Mouse (Mus musculus) intestine, embryonic 14.5 days (tissue): Measurements from ENCODE around the gene Kif26b. TPM values are rescaled to one million over a fixed set of nuclear protein-coding genes. Genes with fewer than 3 reads are reported as not detected.

ENCODE experiments used
- ATAC-seq: fragments of 200-750 bp; cut with Nextera tagmentation; replicated peaks from 2 replicates; pipeline ENCODE4 v1.8.0; 2017; ENCODE audit warnings: low read depth, moderate number of reproducible peaks, moderate TSS enrichment, moderate library complexity; ENCODE audit not compliant: low FRiP score, low TSS enrichment
- DNase-seq: peaks from one replicate; pipeline ENCODE4 v3.0.0-alpha.2; 2018; ENCODE audit warnings: low spot score
- H3K27ac ChIP-seq: fragments of 300-500 bp; sonication (generic); 2 replicates; pipeline ENCODE4 v1.5.1; 2014; ENCODE audit warnings: low read depth, mild to moderate bottlenecking, control low read depth
- H3K27me3 ChIP-seq: fragments of 300-500 bp; sonication (generic); replicated peaks from 2 replicates; pipeline ENCODE4 v1.6.1; 2014; ENCODE audit warnings: low read length, control low read depth; ENCODE audit not compliant: control insufficient read depth, insufficient read depth
- H3K36me3 ChIP-seq: fragments of 300-500 bp; sonication (generic); 2 replicates; pipeline ENCODE4 v1.6.1; 2014; ENCODE audit warnings: low read length, control low read depth; ENCODE audit not compliant: control insufficient read depth, insufficient read depth
- H3K4me1 ChIP-seq: fragments of 300-500 bp; sonication (generic); replicated peaks from 2 replicates; pipeline ENCODE4 v1.6.1; 2014; ENCODE audit warnings: low read length, control low read depth, mixed read lengths; ENCODE audit not compliant: control insufficient read depth, insufficient read depth
- H3K4me2 ChIP-seq: fragments of 300-500 bp; sonication (generic); 2 replicates; pipeline ENCODE4 v1.6.1; 2014; ENCODE audit warnings: low read length
- H3K4me3 ChIP-seq: fragments of 300-500 bp; sonication (generic); 2 replicates; pipeline ENCODE4 v1.5.1; 2014; ENCODE audit warnings: low read depth, low read length, control low read depth, mixed read lengths
- H3K9ac ChIP-seq: fragments of 300-500 bp; sonication (generic); 2 replicates; pipeline ENCODE4 v1.6.1; 2014; ENCODE audit warnings: mild to moderate bottlenecking, low read length
- H3K9me3 ChIP-seq: fragments of 300-500 bp; sonication (generic); 2 replicates; pipeline ENCODE4 v1.6.1; 2016; ENCODE audit warnings: low read length, control low read depth; ENCODE audit not compliant: control insufficient read depth
- WGBS: fragments of 180-500 bp; shearing (Covaris S2); extraction: QIAGEN DNeasy Blood & Tissue Kit; methylation state at CpG from one replicate; pipeline ENCODE4 v1.1.7; 2014; 5-methylcytosine and 5-hydroxymethylcytosine counted together
- polyA plus RNA-seq: library from polyadenylated mRNA; unstranded; fragments of >200 nt; fragmentation: Nextera tagmentation; extraction: Ambion mirVana; gene quantifications from 2 replicates; pipeline ENCODE4 v1.2.1, GENCODE M21; 2014

Kif26b gene
- polyA plus RNA-seq, 1 experiment from 2014 or later = 8.8 TPM

- WGBS = 42% methylated on average over 6 of the region's 6 CpGs
- no peak overlapping the region for H3K4me2 ChIP-seq
- H3K27ac ChIP-seq = peak overlapping the region; percentile 8; the same call in 1 of the 2 replicates
- H3K9me3 ChIP-seq = no peaks in the 10 kb centered on the region
- DNase-seq (no peak), ATAC-seq (no peak)
- H3K27me3 ChIP-seq = no peaks in the 10 kb centered on the region
- H3K4me1 ChIP-seq = peaks cover 8% of the 10 kb centered on the region; the same call in 1 of the 2 replicates
- no peak overlapping the region for H3K9ac ChIP-seq
- no peaks in the 10 kb centered on the region for H3K36me3 ChIP-seq
- no peak overlapping the region for H3K4me3 ChIP-seq
Observed at GRCm38 (mm10) chr1:178626961-178627381, 98.0 kb downstream of the Kif26b start.

- no peak overlapping the region for H3K9ac ChIP-seq
- H3K27me3 ChIP-seq = no peaks in the 10 kb centered on the region
- no peak overlapping the region for H3K4me3 ChIP-seq
- H3K4me1 ChIP-seq = peaks cover 19% of the 10 kb centered on the region
- no peaks in the 10 kb centered on the region for H3K36me3 ChIP-seq
- DNase-seq = no peak
- no peak overlapping the region for H3K27ac ChIP-seq
- WGBS = 72% methylated on average over 5 of the region's 5 CpGs
- no peaks in the 10 kb centered on the region for H3K9me3 ChIP-seq
- no peak overlapping the region for H3K4me2 ChIP-seq
- ATAC-seq = no peak
Observed at GRCm38 (mm10) chr1:178630042-178630441, 101.1 kb downstream of the Kif26b start.

GRCm38 (mm10) chr1:178631863-178632262, 102.9 kb downstream of the Kif26b start:
- H3K27ac ChIP-seq = no peak overlapping the region
- no peak overlapping the region for H3K4me2 ChIP-seq
- no peaks in the 10 kb centered on the region for H3K27me3 ChIP-seq
- ATAC-seq = peak; percentile 43; the same call in 1 of the 2 replicates
- H3K9me3 ChIP-seq = no peaks in the 10 kb centered on the region
- H3K4me3 ChIP-seq = no peak overlapping the region
- no peak overlapping the region for H3K9ac ChIP-seq
- WGBS = 26% methylated on average over 7 of the region's 7 CpGs
- peaks cover 14% of the 10 kb centered on the region for H3K4me1 ChIP-seq
- no peak for DNase-seq
- no peaks in the 10 kb centered on the region for H3K36me3 ChIP-seq

GRCm38 (mm10) chr1:178634359-178635085, 105.6 kb downstream of the Kif26b start:
- Histone ChIP-seq H3K9me3 (no peaks in the 10 kb centered on the region), H3K27me3 (no peaks in the 10 kb centered on the region), H3K4me3 (no peak overlapping the region), H3K27ac (no peak overlapping the region), H3K36me3 (no peaks in the 10 kb centered on the region), H3K4me2 (peak overlapping the region; percentile 30), H3K9ac (no peak overlapping the region), H3K4me1 (peaks cover 20% of the 10 kb centered on the region)
- ATAC-seq (no peak), DNase-seq (no peak)
- WGBS = 34% methylated on average over 19 of the region's 19 CpGs

- peaks cover 25% of the 10 kb centered on the region for H3K4me1 ChIP-seq
- H3K27me3 ChIP-seq = no peaks in the 10 kb centered on the region
- 93% methylated on average over 4 of the region's 4 CpGs for WGBS
- no peak overlapping the region for H3K27ac ChIP-seq
- H3K9me3 ChIP-seq = no peaks in the 10 kb centered on the region
- H3K4me3 ChIP-seq = no peak overlapping the region
- no peak overlapping the region for H3K9ac ChIP-seq
- no peak for DNase-seq
- no peak overlapping the region for H3K4me2 ChIP-seq
- H3K36me3 ChIP-seq = no peaks in the 10 kb centered on the region
- ATAC-seq = no peak
Observed at GRCm38 (mm10) chr1:178635470-178635869, 106.5 kb downstream of the Kif26b start.

- Histone ChIP-seq H3K27me3 (no peaks in the 10 kb centered on the region), H3K9ac (no peak overlapping the region), H3K4me1 (peaks cover 31% of the 10 kb centered on the region), H3K27ac (no peak overlapping the region), H3K36me3 (no peaks in the 10 kb centered on the region), H3K4me3 (no peak overlapping the region), H3K4me2 (no peak overlapping the region), H3K9me3 (no peaks in the 10 kb centered on the region)
- DNase-seq (no peak), ATAC-seq (no peak)
- WGBS = 68% methylated on average over 7 of the region's 7 CpGs
Observed at GRCm38 (mm10) chr1:178637293-178637692, 108.4 kb downstream of the Kif26b start.

GRCm38 (mm10) chr1:178639951-178640350, 111.0 kb downstream of the Kif26b start:
- Histone ChIP-seq H3K9me3 (no peaks in the 10 kb centered on the region), H3K4me3 (no peak overlapping the region), H3K4me2 (no peak overlapping the region), H3K9ac (no peak overlapping the region), H3K27ac (no peak overlapping the region), H3K36me3 (no peaks in the 10 kb centered on the region), H3K4me1 (peaks cover 27% of the 10 kb centered on the region), H3K27me3 (no peaks in the 10 kb centered on the region)
- no peak for DNase-seq
- ATAC-seq = no peak
- 17% methylated on average over 6 of the region's 6 CpGs for WGBS

GRCm38 (mm10) chr1:178640719-178641455, 112.0 kb downstream of the Kif26b start:
- ATAC-seq (no peak), DNase-seq (no peak)
- 48% methylated on average over 11 of the region's 11 CpGs for WGBS
- Histone ChIP-seq H3K36me3 (no peaks in the 10 kb centered on the region), H3K9me3 (no peaks in the 10 kb centered on the region), H3K4me3 (no peak overlapping the region), H3K9ac (no peak overlapping the region), H3K27ac (no peak overlapping the region), H3K4me1 (peaks cover 26% of the 10 kb centered on the region), H3K27me3 (no peaks in the 10 kb centered on the region), H3K4me2 (no peak overlapping the region)
